Mouse (Mus musculus) stomach, embryonic 16.5 days (tissue): ENCODE data around the gene Letm1. TPM values are rescaled to one million over a fixed set of nuclear protein-coding genes. Genes with fewer than 3 reads are reported as not detected.

Source experiments
- ATAC-seq: fragments of 200-750 bp; cut with Nextera tagmentation; 2 replicates; pipeline ENCODE4 v1.8.0; 2017; ENCODE audit warnings: moderate number of reproducible peaks, moderate TSS enrichment; ENCODE audit not compliant: insufficient read depth, low FRiP score
- H3K27ac ChIP-seq: fragments of 300-500 bp; sonication (generic); 2 replicates; pipeline ENCODE4 v1.5.1; 2014; ENCODE audit warnings: low read length
- H3K27me3 ChIP-seq: fragments of 300-500 bp; sonication (generic); 2 replicates; pipeline ENCODE4 v1.6.1; 2014; ENCODE audit warnings: low read length, control low read depth, mixed read lengths; ENCODE audit not compliant: control insufficient read depth, insufficient read depth
- H3K36me3 ChIP-seq: fragments of 300-500 bp; sonication (generic); 2 replicates; pipeline ENCODE4 v1.6.1; 2014; ENCODE audit warnings: low read length; ENCODE audit not compliant: control insufficient read depth, insufficient read depth
- H3K4me1 ChIP-seq: fragments of 300-500 bp; sonication (generic); 2 replicates; pipeline ENCODE4 v1.6.1; 2014; ENCODE audit warnings: low read length, control low read depth, mixed read lengths; ENCODE audit not compliant: control insufficient read depth, insufficient read depth
- H3K4me2 ChIP-seq: fragments of 300-500 bp; sonication (generic); 2 replicates; pipeline ENCODE4 v1.6.1; 2014; ENCODE audit warnings: low read depth, low read length, mixed read lengths
- H3K4me3 ChIP-seq: fragments of 300-500 bp; sonication (generic); replicated peaks from 2 replicates; pipeline ENCODE4 v1.5.1; 2014; ENCODE audit warnings: mild to moderate bottlenecking, low read length
- H3K9ac ChIP-seq: fragments of 300-500 bp; sonication (generic); 2 replicates; pipeline ENCODE4 v1.6.1; 2014; ENCODE audit warnings: low read length
- H3K9me3 ChIP-seq: fragments of 300-500 bp; sonication (generic); replicated peaks from 2 replicates; pipeline ENCODE4 v1.6.1; 2016; ENCODE audit warnings: low read length, control low read depth; ENCODE audit not compliant: control insufficient read depth
- WGBS: fragments of 180-500 bp; shearing (Covaris S2); extraction: QIAGEN DNeasy Blood & Tissue Kit; methylation state at CpG from one replicate; pipeline ENCODE4 v1.1.7; 2014; 5-methylcytosine and 5-hydroxymethylcytosine counted together
- polyA plus RNA-seq: library from polyadenylated mRNA; unstranded; fragments of >200 nt; fragmentation: Nextera tagmentation; extraction: Ambion mirVana; gene quantifications from 2 replicates; pipeline ENCODE4 v1.2.1, GENCODE M21; 2015

Letm1 gene
- polyA plus RNA-seq, 1 experiment from 2014 or later, result 35.3 TPM

DNA sequence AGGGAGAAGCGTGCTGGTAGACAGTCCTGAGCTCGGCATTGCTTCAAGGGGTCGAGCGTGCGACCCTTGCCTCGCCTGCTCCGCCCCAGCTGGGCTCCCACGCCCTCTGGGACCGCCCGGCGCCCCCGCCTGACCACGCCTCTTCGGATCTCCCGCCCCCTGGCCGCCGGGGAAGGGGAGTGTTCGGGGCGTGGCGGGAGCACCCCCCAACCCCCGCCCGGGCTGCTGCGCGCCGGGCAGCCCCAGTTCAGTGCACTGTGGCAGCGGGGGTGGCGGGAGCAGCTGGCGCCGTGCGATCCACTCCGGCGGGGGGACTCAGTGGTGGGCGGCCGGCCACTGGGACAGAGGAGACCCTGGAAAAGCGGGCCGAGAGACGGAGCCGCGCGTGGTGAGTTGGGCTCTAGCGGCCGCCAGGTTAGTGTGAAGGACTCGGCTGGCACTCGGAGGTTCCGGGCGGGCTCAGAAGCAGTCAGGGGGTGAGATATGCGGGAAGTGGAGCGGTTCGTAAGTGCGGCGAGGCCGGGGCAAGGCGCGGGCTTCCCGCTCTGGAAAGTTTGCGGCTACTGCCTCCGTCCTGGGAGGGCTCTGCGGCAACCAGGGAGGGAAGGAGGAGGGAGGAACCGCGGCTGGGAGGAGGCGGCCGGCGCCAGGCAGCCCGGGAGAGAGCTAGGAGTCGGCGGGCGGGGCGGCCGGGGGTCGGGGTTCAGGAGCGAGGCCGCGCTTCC, 60.9 kb downstream of the Letm1 start, which contains the start of gene Fgfr3:
Gene Fgfr3, plus strand, starts transcription at position 134 of the 725 bp plus-strand sequence.
- Histone ChIP-seq H3K27me3 (0 out of 2 replicates have a peak, but pooled peaks cover 6% of the 10 kb centered on the region), H3K4me3 (peak within 1 kb of the TSS; percentile 58), H3K4me2 (peak within 1 kb of the TSS; percentile 94), H3K36me3 (no peaks in the 10 kb centered on the region), H3K4me1 (peaks cover 25% of the 10 kb centered on the region), H3K9me3 (no peaks in the 10 kb centered on the region), H3K27ac (peak within 1 kb of the TSS; percentile 83), H3K9ac (peak within 1 kb of the TSS; percentile 77)
- under 1% methylated on average over 62 of the region's 73 CpGs for WGBS
- ATAC-seq, result peak; percentile 89

- H3K4me1 ChIP-seq, result peaks cover 22% of the 10 kb centered on the region
- peak overlapping the region; percentile 77 for H3K9ac ChIP-seq
- H3K9me3 ChIP-seq, result no peaks in the 10 kb centered on the region
- peak; percentile 5; the same call in 1 of the 2 replicates for ATAC-seq
- peak overlapping the region; percentile 83 for H3K27ac ChIP-seq
- peak overlapping the region; percentile 58 for H3K4me3 ChIP-seq
- H3K27me3 ChIP-seq, result 0 out of 2 replicates have a peak, but pooled peaks cover 6% of the 10 kb centered on the region
- H3K36me3 ChIP-seq, result no peaks in the 10 kb centered on the region
- peak overlapping the region; percentile 94 for H3K4me2 ChIP-seq
- WGBS, result 11% methylated on average over 8 of the region's 8 CpGs
Observed at GRCm38 (mm10) chr5:33720852-33721490, 61.6 kb downstream of the Letm1 start.

DNA sequence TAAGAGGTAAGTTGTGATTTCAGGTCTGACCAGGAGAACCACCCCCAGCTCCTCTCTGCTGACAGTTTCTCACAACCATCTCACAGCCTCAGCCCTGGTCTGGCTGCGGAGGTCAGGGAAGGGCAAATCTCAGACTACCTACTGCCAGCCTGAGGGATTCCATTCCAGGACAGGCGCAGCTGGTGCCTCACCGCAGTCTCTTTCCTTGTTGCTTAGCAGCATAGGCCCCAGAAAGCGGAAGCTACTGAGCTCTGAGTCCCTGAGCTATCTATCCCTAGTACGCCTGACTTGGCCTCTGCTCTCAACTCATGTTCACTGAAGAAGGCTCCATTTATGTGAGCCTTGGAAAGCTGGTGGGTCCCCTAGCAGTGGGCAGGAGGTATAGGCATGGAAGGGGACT, 64.2 kb downstream of the Letm1 start:
- Histone ChIP-seq H3K9ac (no peak overlapping the region), H3K27ac (no peak overlapping the region), H3K4me2 (no peak overlapping the region), H3K36me3 (no peaks in the 10 kb centered on the region), H3K27me3 (0 out of 2 replicates have a peak, but pooled peaks cover 2% of the 10 kb centered on the region), H3K9me3 (no peaks in the 10 kb centered on the region), H3K4me1 (peaks cover 15% of the 10 kb centered on the region), H3K4me3 (no peak overlapping the region)
- ATAC-seq, result no peak
- WGBS, result 75% methylated on average over 5 of the region's 5 CpGs

- H3K9ac ChIP-seq, result peak overlapping the region; percentile 25; the same call in 1 of the 2 replicates
- H3K4me1 ChIP-seq, result peaks cover 11% of the 10 kb centered on the region
- no peak overlapping the region for H3K4me3 ChIP-seq
- no peaks in the 10 kb centered on the region for H3K27me3 ChIP-seq
- H3K27ac ChIP-seq, result peak overlapping the region; percentile 85
- no peaks in the 10 kb centered on the region for H3K36me3 ChIP-seq
- ATAC-seq, result peak; percentile 69
- H3K9me3 ChIP-seq, result no peaks in the 10 kb centered on the region
- 66% methylated on average over 6 of the region's 6 CpGs for WGBS
- H3K4me2 ChIP-seq, result no peak overlapping the region
Observed at GRCm38 (mm10) chr5:33716467-33716866, 66.2 kb downstream of the Letm1 start.

- Histone ChIP-seq H3K27ac (no peak overlapping the region), H3K27me3 (no peaks in the 10 kb centered on the region), H3K9me3 (no peaks in the 10 kb centered on the region), H3K4me1 (0 out of 2 replicates have a peak, but pooled peaks cover 5% of the 10 kb centered on the region), H3K4me3 (no peak overlapping the region), H3K4me2 (no peak overlapping the region), H3K36me3 (no peaks in the 10 kb centered on the region), H3K9ac (no peak overlapping the region)
- 46% methylated on average over 2 of the region's 2 CpGs for WGBS
- no peak for ATAC-seq
Observed at GRCm38 (mm10) chr5:33715182-33715581, 67.4 kb downstream of the Letm1 start.

- WGBS, result 58% methylated on average over 2 of the region's 2 CpGs
- Histone ChIP-seq H3K9me3 (no peaks in the 10 kb centered on the region), H3K4me2 (no peak overlapping the region), H3K4me3 (no peak overlapping the region), H3K36me3 (no peaks in the 10 kb centered on the region), H3K9ac (no peak overlapping the region; the same call in 1 of the 2 replicates), H3K27me3 (no peaks in the 10 kb centered on the region), H3K4me1 (peaks cover 8% of the 10 kb centered on the region; the same call in 1 of the 2 replicates), H3K27ac (peak overlapping the region; percentile 71)
- peak; percentile 81; the same call in 1 of the 2 replicates for ATAC-seq
Observed at GRCm38 (mm10) chr5:33712550-33712949, 70.1 kb downstream of the Letm1 start.

DNA sequence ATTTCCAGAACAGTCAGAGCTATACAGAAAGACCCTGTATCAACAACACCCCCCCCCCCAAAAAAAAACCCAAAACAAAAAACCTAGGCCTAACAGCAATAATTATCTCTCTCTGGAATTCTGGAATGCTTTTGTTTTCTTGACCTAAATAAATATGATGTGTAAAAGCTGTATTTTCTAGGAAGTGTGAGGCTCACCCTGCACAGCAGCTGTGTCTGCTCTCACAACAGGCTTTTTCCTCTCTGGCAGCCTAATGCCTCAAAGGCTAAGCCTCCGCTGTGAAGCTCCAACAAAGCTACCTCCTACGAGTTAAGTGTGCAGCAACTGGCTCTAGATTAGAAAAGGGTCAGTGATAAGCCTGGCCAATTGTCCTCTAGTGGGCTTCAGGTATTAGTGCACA, 73.6 kb downstream of the Letm1 start:
- Histone ChIP-seq H3K27ac (no peak overlapping the region), H3K9ac (no peak overlapping the region), H3K36me3 (no peaks in the 10 kb centered on the region), H3K4me1 (peaks cover 21% of the 10 kb centered on the region), H3K4me3 (no peak overlapping the region), H3K27me3 (no peaks in the 10 kb centered on the region), H3K9me3 (no peaks in the 10 kb centered on the region), H3K4me2 (no peak overlapping the region)
- ATAC-seq, result no peak
- 32% methylated on average over 2 of the region's 2 CpGs for WGBS

- Histone ChIP-seq H3K27me3 (no peaks in the 10 kb centered on the region), H3K4me1 (peaks cover 21% of the 10 kb centered on the region), H3K9ac (no peak overlapping the region), H3K36me3 (no peaks in the 10 kb centered on the region), H3K9me3 (no peaks in the 10 kb centered on the region), H3K4me2 (no peak overlapping the region), H3K4me3 (no peak overlapping the region), H3K27ac (no peak overlapping the region)
- ATAC-seq, result no peak
- 43% methylated on average over 4 of the region's 4 CpGs for WGBS
Observed at GRCm38 (mm10) chr5:33707163-33707562, 75.5 kb downstream of the Letm1 start.

GRCm38 (mm10) chr5:33706350-33706629, 76.3 kb downstream of the Letm1 start:
- ATAC-seq, result no peak
- no peaks in the 10 kb centered on the region for H3K27me3 ChIP-seq
- H3K27ac ChIP-seq, result peak overlapping the region; percentile 48
- no peaks in the 10 kb centered on the region for H3K9me3 ChIP-seq
- H3K4me2 ChIP-seq, result no peak overlapping the region
- 86% methylated on average over 1 of the region's 1 CpGs for WGBS
- H3K4me3 ChIP-seq, result no peak overlapping the region
- H3K4me1 ChIP-seq, result peaks cover 25% of the 10 kb centered on the region
- H3K9ac ChIP-seq, result no peak overlapping the region
- H3K36me3 ChIP-seq, result no peaks in the 10 kb centered on the region
